10 mouse cellular contexts compared by ENCODE assay signal in genomic region chr12:111535281-111535680, GRCm38 (mm10). TPM values are rescaled to one million over a fixed set of nuclear protein-coding genes. Genes with fewer than 3 reads are reported as not detected.
DNase-seq lines count a peak whose midpoint lies in the region; ATAC-seq and TF ChIP-seq lines count a peak whose summit lies in the region.
"Had no signal": no experiment of that assay in that cellular context is flagged by ENCODE, and none has a peak within 500 bp of the region (broad histone marks: within the 10 kb centered on the region; RNA-seq: fewer than 3 reads in every experiment).

No protein-coding gene starts in this region.

- H3K36me3 ChIP-seq in midbrain, embryonic 11.5 days (ENCODE audit: control insufficient read depth, insufficient read depth, low read length) = peaks cover 2% of the 10 kb centered on the region; the same call in 1 of the 2 replicates
- peaks cover 10% of the 10 kb centered on the region for H3K36me3 ChIP-seq in midbrain, embryonic 13.5 days
- peaks cover 15% of the 10 kb centered on the region for H3K36me3 ChIP-seq in liver, embryonic 14.5 days (replicated peaks; ENCODE audit: control insufficient read depth, insufficient read depth, low read depth)
- H3K36me3 ChIP-seq in stomach, postnatal 0 days (ENCODE audit: control insufficient read depth, insufficient read depth, low read length) = peaks cover 2% of the 10 kb centered on the region; the same call in 1 of the 2 replicates

- peak; percentile 89 for TF ChIP-seq EP300 in liver, embryonic 14.5 days (IDR thresholded peaks at IDR 0.05; ENCODE audit: low read depth)
- TF ChIP-seq EP300 in stomach, postnatal 0 days (optimal IDR thresholded peaks at IDR 0.05) = no peak

- ATAC-seq in midbrain, embryonic 11.5 days (ENCODE audit: low FRiP score) = no peak
- ATAC-seq in midbrain, embryonic 13.5 days = no peak
- ATAC-seq in liver, embryonic 14.5 days (ENCODE audit: insufficient read depth) = peak; percentile 38
- no peak for ATAC-seq in stomach, postnatal 0 days (ENCODE audit: low FRiP score, low TSS enrichment)
- ATAC-seq: midbrain, embryonic 15.5 days had no signal

- no peak overlapping the region for H3K27ac ChIP-seq in midbrain, embryonic 11.5 days (ENCODE audit: low read depth, low read length)
- no peak overlapping the region for H3K27ac ChIP-seq in midbrain, embryonic 13.5 days
- peak overlapping the region; percentile 81 for H3K27ac ChIP-seq in liver, embryonic 14.5 days
- H3K27ac ChIP-seq in stomach, postnatal 0 days (replicated peaks) = peak overlapping the region; percentile 37
- H3K27ac ChIP-seq: midbrain, embryonic 15.5 days had no signal

- no peak overlapping the region for H3K4me3 ChIP-seq in midbrain, embryonic 11.5 days (ENCODE audit: low read depth, low read length)
- no peak overlapping the region for H3K4me3 ChIP-seq in midbrain, embryonic 13.5 days (replicated peaks)
- no peak overlapping the region for H3K4me3 ChIP-seq in liver, embryonic 14.5 days (ENCODE audit: insufficient read depth in 1 of 2, low read depth in 2 of 2, low read length in 2 of 2)
- no peak overlapping the region for H3K4me3 ChIP-seq in stomach, postnatal 0 days (ENCODE audit: low read depth, low read length)
- H3K4me3 ChIP-seq: midbrain, embryonic 15.5 days had no signal

- 75% methylated on average over 6 of the region's 6 CpGs for WGBS in midbrain, embryonic 11.5 days
- WGBS in midbrain, embryonic 13.5 days = 70% methylated on average over 6 of the region's 6 CpGs
- 13% methylated on average over 6 of the region's 6 CpGs for WGBS in liver, embryonic 14.5 days (ENCODE audit: insufficient replicate concordance)
- 29% methylated on average over 6 of the region's 6 CpGs for WGBS in stomach, postnatal 0 days

- no peaks in the 10 kb centered on the region for H3K9me3 ChIP-seq in midbrain, embryonic 11.5 days (ENCODE audit: control insufficient read depth, low read length)
- no peaks in the 10 kb centered on the region for H3K9me3 ChIP-seq in midbrain, embryonic 13.5 days
- no peaks in the 10 kb centered on the region for H3K9me3 ChIP-seq in liver, embryonic 14.5 days (ENCODE audit: control insufficient read depth, low read length)
- H3K9me3 ChIP-seq in stomach, postnatal 0 days (ENCODE audit: control insufficient read depth, low read length) = no peaks in the 10 kb centered on the region
- H3K9me3 ChIP-seq: midbrain, embryonic 15.5 days had no signal

- no peaks in the 10 kb centered on the region for H3K27me3 ChIP-seq in midbrain, embryonic 11.5 days (ENCODE audit: control insufficient read depth, insufficient read depth, low read length)
- no peaks in the 10 kb centered on the region for H3K27me3 ChIP-seq in midbrain, embryonic 13.5 days
- H3K27me3 ChIP-seq in liver, embryonic 14.5 days (ENCODE audit: control insufficient read depth, insufficient read depth, low read length) = peaks cover 7% of the 10 kb centered on the region
- no peaks in the 10 kb centered on the region for H3K27me3 ChIP-seq in stomach, postnatal 0 days (ENCODE audit: control insufficient read depth, insufficient read depth, low read length)
- H3K27me3 ChIP-seq: midbrain, embryonic 15.5 days had no signal

- no peak overlapping the region for H3K9ac ChIP-seq in midbrain, embryonic 11.5 days (ENCODE audit: low read length)
- no peak overlapping the region for H3K9ac ChIP-seq in midbrain, embryonic 13.5 days (replicated peaks)
- peak overlapping the region; percentile 32; the same call in 1 of the 2 replicates for H3K9ac ChIP-seq in liver, embryonic 14.5 days (replicated peaks)
- no peak overlapping the region for H3K9ac ChIP-seq in stomach, postnatal 0 days (ENCODE audit: low read length)
- H3K9ac ChIP-seq: midbrain, embryonic 15.5 days had no signal

- H3K4me2 ChIP-seq in midbrain, embryonic 11.5 days = no peak overlapping the region
- no peak overlapping the region for H3K4me2 ChIP-seq in midbrain, embryonic 13.5 days (replicated peaks)
- peak overlapping the region; percentile 49 for H3K4me2 ChIP-seq in liver, embryonic 14.5 days (ENCODE audit: low read depth)
- no peak overlapping the region for H3K4me2 ChIP-seq in stomach, postnatal 0 days (replicated peaks; ENCODE audit: low read depth)
- H3K4me2 ChIP-seq: midbrain, embryonic 15.5 days had no signal

- peak; percentile 35; the same call in 1 of the 2 replicates for TF ChIP-seq CTCF in liver, embryonic 14.5 days (IDR thresholded peaks at IDR 0.05; ENCODE audit: low read depth)
- 0 out of 2 replicates have a peak, but pooled peaks have one; percentile 7 for TF ChIP-seq CTCF in stomach, postnatal 0 days (IDR thresholded peaks at IDR 0.05; ENCODE audit: low read depth)

- H3K4me1 ChIP-seq in midbrain, embryonic 11.5 days (ENCODE audit: control insufficient read depth, insufficient read depth, low read length) = peaks cover 14% of the 10 kb centered on the region
- peaks cover 24% of the 10 kb centered on the region for H3K4me1 ChIP-seq in midbrain, embryonic 13.5 days (replicated peaks)
- H3K4me1 ChIP-seq in liver, embryonic 14.5 days (replicated peaks; ENCODE audit: control insufficient read depth in 2 of 2, insufficient read depth in 2 of 2, low read length in 1 of 2) = peaks cover 28 to 36% of the 10 kb centered on the region in 2 experiments
- peaks cover 3% of the 10 kb centered on the region; the same call in 1 of the 2 replicates for H3K4me1 ChIP-seq in stomach, postnatal 0 days (replicated peaks; ENCODE audit: control insufficient read depth, insufficient read depth)

- DNase-seq in adrenal gland, postnatal 36 days = peak; percentile 35
- DNase-seq in adrenal gland, postnatal 25 days = no peak
- DNase-seq in midbrain, embryonic 11.5 days (ENCODE audit: low spot score, missing footprints) = peak; percentile 62
- peak; percentile 79 to 83 (median 81) for DNase-seq in liver, embryonic 14.5 days (ENCODE audit: low read depth in 3 of 3, low spot score in 3 of 3)
- no peak for DNase-seq in stomach, postnatal 0 days (ENCODE audit: low spot score)
- DNase-seq in right cerebral cortex, postnatal 25 days = no peak
- no peak for DNase-seq in testis, postnatal 14 days (ENCODE audit: low spot score)

RNA-seq across cellular contexts. Expression of gene Eif5, which starts 2.5 kb away (rescaled TPM):
- total RNA-seq in adrenal gland, postnatal 36 days (2021) = 100 to 1,000 TPM; 309 to 376 TPM
- total RNA-seq in adrenal gland, postnatal 25 days (2021) = 338 and 346 TPM in 2 replicates
- polyA plus RNA-seq in midbrain, embryonic 11.5 days (2014; fragmentation: Nextera tagmentation; extraction: Ambion mirVana) = 726 and 782 TPM in 2 replicates
- 593 and 657 TPM in 2 replicates for polyA plus RNA-seq in midbrain, embryonic 13.5 days (2015; fragmentation: Nextera tagmentation; extraction: Ambion mirVana)
- polyA plus RNA-seq in liver, embryonic 14.5 days (2012; rRNA removed) = 64.1 and 112 TPM in 2 replicates
- 411 and 432 TPM in 2 replicates for polyA plus RNA-seq in liver, embryonic 14.5 days (2014; fragmentation: Nextera tagmentation; extraction: Ambion mirVana)
- polyA plus RNA-seq in stomach, postnatal 0 days (2015; fragmentation: Nextera tagmentation; extraction: Ambion mirVana) = 448 and 455 TPM in 2 replicates

RNA-seq across cellular contexts. Expression of gene Mark3, which starts 39.0 kb away (rescaled TPM):
- 10 to 100 TPM; 93.4 to 99.0 TPM for total RNA-seq in adrenal gland, postnatal 36 days (2021)
- total RNA-seq in adrenal gland, postnatal 25 days (2021) = 101 and 109 TPM in 2 replicates
- polyA plus RNA-seq in midbrain, embryonic 11.5 days (2014; fragmentation: Nextera tagmentation; extraction: Ambion mirVana) = 69.9 and 73.7 TPM in 2 replicates
- 49.2 and 57.2 TPM in 2 replicates for polyA plus RNA-seq in midbrain, embryonic 13.5 days (2015; fragmentation: Nextera tagmentation; extraction: Ambion mirVana)
- polyA plus RNA-seq in liver, embryonic 14.5 days (2012; rRNA removed) = 14.6 and 24.6 TPM in 2 replicates
- polyA plus RNA-seq in liver, embryonic 14.5 days (2014; fragmentation: Nextera tagmentation; extraction: Ambion mirVana) = 18.0 and 19.5 TPM in 2 replicates
- 15.6 and 18.5 TPM in 2 replicates for polyA plus RNA-seq in stomach, postnatal 0 days (2015; fragmentation: Nextera tagmentation; extraction: Ambion mirVana)

RNA-seq across cellular contexts. Expression of gene Gm266, which starts 49.7 kb away (rescaled TPM):
- under 1 TPM in 1 of 2 experiments, not detected in 1; 0.53 TPM for total RNA-seq in adrenal gland, postnatal 36 days (2021)
- not detected in 2 replicates for total RNA-seq in adrenal gland, postnatal 25 days (2021)
- 4.2 and 6.0 TPM in 2 replicates for polyA plus RNA-seq in midbrain, embryonic 11.5 days (2014; fragmentation: Nextera tagmentation; extraction: Ambion mirVana)
- 0.81 and 0.98 TPM in 2 replicates for polyA plus RNA-seq in midbrain, embryonic 13.5 days (2015; fragmentation: Nextera tagmentation; extraction: Ambion mirVana)
- polyA plus RNA-seq in liver, embryonic 14.5 days (2012; rRNA removed) = 0.61 and 0.91 TPM in 2 replicates
- polyA plus RNA-seq in liver, embryonic 14.5 days (2014; fragmentation: Nextera tagmentation; extraction: Ambion mirVana) = 0.42 and 0.53 TPM in 2 replicates
- 12.5 and 14.4 TPM in 2 replicates for polyA plus RNA-seq in stomach, postnatal 0 days (2015; fragmentation: Nextera tagmentation; extraction: Ambion mirVana)
- total RNA-seq: common myeloid progenitor, adult 5-6 weeks had no signal

Comparison
In these comparisons a context has a peak if more than half of its experiments do, and no peak if none do; other contexts are left out.
1. DNase-seq: peak in adrenal gland, postnatal 36 days (2 of 2), midbrain, embryonic 11.5 days (single experiment) and liver, embryonic 14.5 days (3 of 3); none in adrenal gland, postnatal 25 days (single experiment), stomach, postnatal 0 days (single experiment), right cerebral cortex, postnatal 25 days (single experiment) and testis, postnatal 14 days (single experiment).
2. H3K27ac ChIP-seq: peak in liver, embryonic 14.5 days (single experiment) and stomach, postnatal 0 days (single experiment); none in midbrain, embryonic 11.5 days (single experiment) and midbrain, embryonic 13.5 days (single experiment).